Mouse (Mus musculus) forebrain, embryonic 13.5 days (tissue): Measurements from ENCODE around the gene Lgi4. TPM values are rescaled to one million over a fixed set of nuclear protein-coding genes. Genes with fewer than 3 reads are reported as not detected.

ENCODE experiments used
- ATAC-seq: fragments of 200-750 bp; cut with Nextera tagmentation; 2 replicates; pipeline ENCODE4 v1.8.0; 2017
- H3K27ac ChIP-seq: fragments of 300-500 bp; sonication (generic); 2 replicates; pipeline ENCODE4 v1.5.1; 2015; ENCODE audit warnings: inconsistent platforms, mild to moderate bottlenecking, moderate library complexity
- H3K27me3 ChIP-seq: fragments of 300-500 bp; sonication (generic); 2 replicates; pipeline ENCODE4 v1.6.1; 2015; ENCODE audit warnings: mild to moderate bottlenecking, inconsistent platforms
- H3K36me3 ChIP-seq: fragments of 300-500 bp; sonication (generic); 2 replicates; pipeline ENCODE4 v1.6.1; 2015; ENCODE audit warnings: mild to moderate bottlenecking, inconsistent platforms; ENCODE audit not compliant: poor library complexity, severe bottlenecking
- H3K4me1 ChIP-seq: fragments of 300-500 bp; sonication (generic); 2 replicates; pipeline ENCODE4 v1.6.1; 2015; ENCODE audit warnings: inconsistent platforms
- H3K4me2 ChIP-seq: fragments of 300-500 bp; sonication (generic); 2 replicates; pipeline ENCODE4 v1.6.1; 2015; ENCODE audit warnings: inconsistent platforms, mild to moderate bottlenecking, moderate library complexity
- H3K4me3 ChIP-seq: fragments of 300-500 bp; sonication (generic); 2 replicates; pipeline ENCODE4 v1.5.1; 2015; ENCODE audit warnings: mild to moderate bottlenecking, inconsistent platforms
- H3K9ac ChIP-seq: fragments of 300-500 bp; sonication (generic); 2 replicates; pipeline ENCODE4 v1.6.1; 2015; ENCODE audit warnings: mild to moderate bottlenecking, inconsistent platforms
- H3K9me3 ChIP-seq: fragments of 300-500 bp; sonication (generic); replicated peaks from 2 replicates; pipeline ENCODE4 v1.6.1; 2016; ENCODE audit warnings: inconsistent platforms
- WGBS: fragments of 180-500 bp; shearing (Covaris S2); methylation state at CpG from one replicate; pipeline ENCODE4 v1.1.7; 2015; 5-methylcytosine and 5-hydroxymethylcytosine counted together
- microRNA-seq: library from miRNA; unstranded; fragments of <30 nt; microRNA quantifications from one replicate; pipeline ENCODE4, GENCODE M21; 2016
- polyA plus RNA-seq: library from polyadenylated mRNA; unstranded; fragments of >200 nt; fragmentation: Nextera tagmentation; extraction: Ambion mirVana; gene quantifications from 2 replicates; pipeline ENCODE4 v1.2.1, GENCODE M21; 2015

Gene Lgi4
- polyA plus RNA-seq, 1 experiment from 2014 or later, result 0.26 TPM

DNA sequence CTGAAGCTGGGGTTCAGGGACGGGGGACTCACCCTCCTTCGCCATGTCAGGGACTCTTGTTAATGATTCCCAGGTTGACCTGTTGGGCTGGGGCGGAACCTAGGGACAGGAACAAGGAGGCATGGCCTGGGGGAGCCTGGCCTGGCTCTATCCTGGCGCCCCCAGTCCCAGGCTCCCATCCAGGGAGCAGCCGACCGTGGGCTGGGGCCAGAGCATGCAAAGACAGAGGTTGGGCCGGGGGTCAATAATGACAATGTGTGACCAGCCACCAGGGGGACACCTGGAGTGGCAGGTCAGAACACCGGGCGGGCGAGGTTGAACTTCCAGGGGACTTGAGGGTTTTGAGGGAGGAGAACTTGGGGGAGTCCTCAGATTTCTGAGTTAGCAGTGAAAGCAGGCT is 55.5 kb downstream of the Lgi4 start:
- Histone ChIP-seq H3K4me2 (no peak overlapping the region), H3K4me1 (no peaks in the 10 kb centered on the region), H3K36me3 (no peaks in the 10 kb centered on the region), H3K9me3 (no peaks in the 10 kb centered on the region), H3K9ac (no peak overlapping the region), H3K27me3 (no peaks in the 10 kb centered on the region; the same call in 1 of the 2 replicates), H3K4me3 (no peak overlapping the region), H3K27ac (no peak overlapping the region)
- ATAC-seq, result no peak
- 46% methylated on average over 10 of the region's 10 CpGs for WGBS

DNA sequence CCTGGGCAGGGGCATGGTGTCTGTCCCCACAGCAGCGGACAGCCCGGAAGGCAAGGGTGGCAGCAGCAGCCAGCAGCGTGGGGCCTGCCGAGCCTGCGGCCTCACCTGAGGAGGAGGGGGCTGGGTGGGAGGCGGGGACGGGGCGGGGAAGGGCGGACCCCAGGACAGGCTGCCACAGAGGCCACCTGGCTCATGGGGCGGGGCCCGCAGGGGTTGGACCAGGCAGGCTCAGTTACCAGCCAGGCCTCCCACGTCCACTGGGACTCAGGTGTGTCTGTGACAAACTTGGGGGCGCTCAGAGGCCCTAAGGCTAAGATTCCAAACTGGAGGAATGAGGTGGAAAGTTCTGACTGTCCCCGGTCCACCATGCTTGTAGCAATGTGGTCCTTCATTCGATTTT is 56.0 kb downstream of the Lgi4 start, which contains the start of gene Hpn:
Hpn (minus strand) TSS at position 109 of the 400 bp plus-strand sequence.
- Histone ChIP-seq H3K27me3 (no peaks in the 10 kb centered on the region; the same call in 1 of the 2 replicates), H3K4me3 (no peak within 1 kb of the TSS), H3K4me1 (no peaks in the 10 kb centered on the region), H3K36me3 (no peaks in the 10 kb centered on the region), H3K9me3 (no peaks in the 10 kb centered on the region), H3K4me2 (no peak within 1 kb of the TSS), H3K27ac (no peak within 1 kb of the TSS), H3K9ac (no peak within 1 kb of the TSS)
- WGBS, result 22% methylated on average over 13 of the region's 15 CpGs
- ATAC-seq, result no peak

DNA sequence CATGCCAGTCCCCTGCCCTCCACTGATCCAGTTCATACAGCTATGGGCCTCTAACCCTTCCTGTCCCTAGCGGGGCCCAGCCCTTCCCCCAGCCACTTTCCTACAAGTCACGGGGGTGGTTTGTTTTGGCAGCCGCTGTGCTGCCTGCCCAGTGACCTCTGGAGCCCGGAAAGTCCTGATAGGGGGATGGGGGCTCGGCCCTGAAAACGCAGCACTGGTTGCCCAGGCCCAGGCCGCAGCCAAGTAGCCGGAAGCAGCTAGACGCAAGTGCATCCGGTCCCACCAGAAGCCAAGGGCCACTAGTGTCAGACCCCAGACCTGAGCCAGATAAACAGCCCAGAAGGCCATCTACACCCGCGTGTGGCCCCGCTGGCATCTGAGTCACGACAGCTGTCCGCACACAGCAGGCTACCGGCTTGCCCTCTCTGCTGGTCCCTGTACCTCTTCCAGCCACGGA is 56.5 kb downstream of the Lgi4 start:
- no peak for ATAC-seq
- no peaks in the 10 kb centered on the region; the same call in 1 of the 2 replicates for H3K27me3 ChIP-seq
- no peak overlapping the region for H3K4me3 ChIP-seq
- H3K9ac ChIP-seq, result no peak overlapping the region
- H3K36me3 ChIP-seq, result no peaks in the 10 kb centered on the region
- 29% methylated on average over 17 of the region's 17 CpGs for WGBS
- no peak overlapping the region for H3K4me2 ChIP-seq
- H3K4me1 ChIP-seq, result no peaks in the 10 kb centered on the region
- no peak overlapping the region for H3K27ac ChIP-seq
- H3K9me3 ChIP-seq, result no peaks in the 10 kb centered on the region

DNA sequence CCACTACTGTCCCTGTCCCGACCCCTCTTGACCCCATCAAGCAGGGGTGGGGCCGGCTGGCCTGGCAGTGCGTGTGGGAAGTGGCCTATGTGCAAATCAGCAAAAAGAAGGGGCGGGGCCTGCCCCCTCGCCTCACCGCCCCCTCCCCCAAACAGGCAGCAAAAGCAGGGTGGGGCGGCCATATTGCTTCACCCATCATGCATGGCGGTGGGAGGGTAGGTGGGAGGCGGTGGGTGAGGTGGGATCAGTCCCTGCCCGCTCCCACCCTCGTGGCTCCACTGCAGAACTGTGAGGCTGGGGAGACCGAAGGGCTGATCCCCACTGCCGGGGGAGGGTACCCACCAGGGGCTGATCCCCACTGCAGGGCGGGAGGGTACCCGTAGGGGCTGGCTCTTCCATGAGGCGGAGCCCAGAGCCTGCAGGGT is 57.6 kb downstream of the Lgi4 start:
- no peak for ATAC-seq

DNA sequence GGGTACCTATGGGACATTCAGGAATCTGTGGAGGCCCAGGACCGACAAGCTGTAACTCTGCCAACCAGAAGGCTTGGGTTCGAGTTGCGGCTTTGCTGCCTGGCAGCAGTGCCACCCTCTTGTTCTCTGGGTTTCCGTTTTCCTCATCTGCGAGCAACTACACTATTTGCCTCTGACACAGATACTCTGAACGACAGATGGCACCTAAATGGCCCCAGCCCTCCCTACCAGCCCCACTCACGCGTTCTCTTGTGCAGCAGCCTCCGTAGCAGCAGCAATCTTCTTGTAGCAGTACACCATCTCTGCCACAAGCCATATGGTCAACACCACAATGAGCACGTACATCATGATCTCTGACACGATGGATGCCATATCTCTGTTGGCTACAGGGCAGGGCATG is 58.3 kb downstream of the Lgi4 start:
- no peaks in the 10 kb centered on the region for H3K4me1 ChIP-seq
- WGBS, result 88% methylated on average over 11 of the region's 11 CpGs
- no peak overlapping the region for H3K27ac ChIP-seq
- H3K9me3 ChIP-seq, result no peaks in the 10 kb centered on the region
- no peak overlapping the region for H3K4me3 ChIP-seq
- no peak overlapping the region for H3K9ac ChIP-seq
- H3K27me3 ChIP-seq, result no peaks in the 10 kb centered on the region; the same call in 1 of the 2 replicates
- no peaks in the 10 kb centered on the region for H3K36me3 ChIP-seq
- H3K4me2 ChIP-seq, result no peak overlapping the region
- ATAC-seq, result no peak

More for the DNA sequence above, 57.6 kb downstream of the Lgi4 start:
- Histone ChIP-seq H3K9me3 (no peaks in the 10 kb centered on the region), H3K4me2 (no peak overlapping the region), H3K9ac (no peak overlapping the region), H3K36me3 (no peaks in the 10 kb centered on the region), H3K27me3 (no peaks in the 10 kb centered on the region; the same call in 1 of the 2 replicates), H3K27ac (no peak overlapping the region), H3K4me3 (no peak overlapping the region), H3K4me1 (no peaks in the 10 kb centered on the region)
- WGBS, result 38% methylated on average over 13 of the region's 16 CpGs

DNA sequence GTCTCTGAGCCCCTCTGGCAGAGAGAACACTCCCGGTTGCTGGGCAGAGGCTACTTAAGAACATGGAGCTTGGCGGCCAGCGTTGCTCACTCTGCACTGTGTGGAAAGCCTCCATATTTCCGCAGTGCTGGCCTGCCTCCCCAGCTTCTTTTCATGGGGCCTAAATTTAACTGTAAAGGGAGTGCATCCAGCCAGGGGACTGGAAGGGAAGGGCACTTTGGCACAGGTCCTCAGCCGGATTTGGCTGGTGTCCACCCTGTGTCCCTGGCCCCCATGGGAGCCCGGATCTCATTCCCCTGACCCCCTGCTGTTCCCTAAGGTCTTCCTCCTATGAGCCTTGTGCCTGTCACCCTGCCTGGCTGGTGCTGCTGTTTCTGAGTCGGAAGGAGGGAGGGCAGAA is 59.3 kb downstream of the Lgi4 start:
- 76% methylated on average over 7 of the region's 7 CpGs for WGBS
- no peak overlapping the region for H3K27ac ChIP-seq
- no peak overlapping the region for H3K4me3 ChIP-seq
- H3K9ac ChIP-seq, result no peak overlapping the region
- no peaks in the 10 kb centered on the region for H3K9me3 ChIP-seq
- no peaks in the 10 kb centered on the region for H3K4me1 ChIP-seq
- no peaks in the 10 kb centered on the region; the same call in 1 of the 2 replicates for H3K27me3 ChIP-seq
- no peaks in the 10 kb centered on the region for H3K36me3 ChIP-seq
- H3K4me2 ChIP-seq, result no peak overlapping the region
- ATAC-seq, result no peak

DNA sequence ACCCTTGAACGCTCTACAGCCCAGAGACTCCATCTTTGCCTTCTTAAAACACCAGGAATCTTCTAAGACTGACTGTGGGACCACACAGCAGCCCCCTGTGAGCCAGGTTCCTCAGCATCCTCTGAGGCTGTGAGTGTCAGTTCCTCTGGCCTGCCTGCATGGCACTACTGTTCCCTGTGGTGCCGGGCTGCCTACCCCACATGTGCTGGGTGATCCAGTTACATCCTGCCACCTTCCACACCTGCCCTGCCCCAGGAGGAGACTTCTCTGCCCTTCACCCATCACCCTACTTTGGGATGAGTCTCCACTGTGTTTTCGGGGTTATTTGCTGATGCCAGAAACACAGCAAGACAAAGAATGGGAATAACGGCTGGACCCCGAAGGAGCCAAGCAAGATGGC is 60.4 kb downstream of the Lgi4 start:
- no peaks in the 10 kb centered on the region for H3K36me3 ChIP-seq
- peaks cover 3% of the 10 kb centered on the region for H3K27me3 ChIP-seq
- no peak overlapping the region for H3K9ac ChIP-seq
- ATAC-seq, result no peak
- no peaks in the 10 kb centered on the region for H3K4me1 ChIP-seq
- H3K9me3 ChIP-seq, result no peaks in the 10 kb centered on the region
- 90% methylated on average over 5 of the region's 5 CpGs for WGBS
- H3K4me2 ChIP-seq, result no peak overlapping the region
- H3K27ac ChIP-seq, result no peak overlapping the region
- no peak overlapping the region for H3K4me3 ChIP-seq

Small RNA genes within 50 kb of the gene (microRNA-seq; reads per million reads assigned to microRNA genes)
- gene Mir7050, result not detected

Other genes starting within 250 kb of the Lgi4 start
- 0.09 TPM in 1 of 2 replicates, not detected in the other for gene Ffar2, start 235.6 kb upstream of the Lgi4 start, polyA plus RNA-seq
- not detected in 2 replicates for gene Ffar3, start 203.2 kb upstream of the Lgi4 start, polyA plus RNA-seq
- gene Ffar1, start 197.8 kb upstream of the Lgi4 start, polyA plus RNA-seq, result not detected in 2 replicates
- gene Cd22, start 179.0 kb upstream of the Lgi4 start, polyA plus RNA-seq, result not detected in 2 replicates
- gene Mag, start 144.5 kb upstream of the Lgi4 start, polyA plus RNA-seq, result 0.58 and 0.64 TPM in 2 replicates
- not detected in 2 replicates for gene Hamp2, start 134.7 kb upstream of the Lgi4 start, polyA plus RNA-seq
- not detected in 2 replicates for gene Hamp, start 115.3 kb upstream of the Lgi4 start, polyA plus RNA-seq
- gene Usf2, start 102.5 kb upstream of the Lgi4 start, polyA plus RNA-seq, result 23.9 and 24.4 TPM in 2 replicates
- gene Lsr, start 85.9 kb upstream of the Lgi4 start, polyA plus RNA-seq, result 17.8 and 22.2 TPM in 2 replicates
- gene Fam187b, start 85.6 kb upstream of the Lgi4 start, polyA plus RNA-seq, result 0.58 and 0.74 TPM in 2 replicates
- 11.5 and 12.2 TPM in 2 replicates for gene Fxyd5, start 16.9 kb upstream of the Lgi4 start, polyA plus RNA-seq
- gene Fxyd7, start 7.9 kb upstream of the Lgi4 start, polyA plus RNA-seq, result 19.8 and 33.0 TPM in 2 replicates
- 2.5 and 3.9 TPM in 2 replicates for gene Fxyd1, start 2.1 kb upstream of the Lgi4 start, polyA plus RNA-seq
- gene Fxyd3, start 17.4 kb downstream of the Lgi4 start, polyA plus RNA-seq, result 0.08 TPM in 1 of 2 replicates, not detected in the other
- not detected in 2 replicates for gene Hpn, start 55.9 kb downstream of the Lgi4 start, polyA plus RNA-seq
- 1.1 and 1.3 TPM in 2 replicates for gene Scn1b, start 67.7 kb downstream of the Lgi4 start, polyA plus RNA-seq
- gene Gramd1a, start 96.6 kb downstream of the Lgi4 start, polyA plus RNA-seq, result 171 and 189 TPM in 2 replicates
- not detected in 2 replicates for gene Scgb2b2, start 231.2 kb downstream of the Lgi4 start, polyA plus RNA-seq
- gene Scgb1b2, start 232.5 kb downstream of the Lgi4 start, polyA plus RNA-seq, result not detected in 2 replicates